Mouse (Mus musculus): Measurements from ENCODE around the gene Pla2g6. TPM values are rescaled to one million over a fixed set of nuclear protein-coding genes. Genes with fewer than 3 reads are reported as not detected.
A peak's percentile ranks its signal among the peaks of the same experiment; 100 is the strongest.

Pla2g6 gene
- polyA plus RNA-seq, 1 experiment from 2014 or later: 20.4 TPM

- H3K9me3 ChIP-seq (ENCODE audit: control insufficient read depth, low read length): no peaks in the 10 kb centered on the region
- H3K36me3 ChIP-seq (ENCODE audit: control insufficient read depth, insufficient read depth, low read length): no peaks in the 10 kb centered on the region
- H3K27me3 ChIP-seq (ENCODE audit: control insufficient read depth, insufficient read depth, low read length): no peaks in the 10 kb centered on the region
- H3K4me3 ChIP-seq (ENCODE audit: low read depth, low read length): no peak overlapping the region
- H3K4me1 ChIP-seq (replicated peaks; ENCODE audit: control insufficient read depth, insufficient read depth, low read length): no peaks in the 10 kb centered on the region
- WGBS: 83% methylated on average over 5 of the region's 5 CpGs
- no peak overlapping the region for H3K9ac ChIP-seq (ENCODE audit: low read depth, low read length)
- no peak overlapping the region for H3K4me2 ChIP-seq (replicated peaks; ENCODE audit: low read depth, low read length)
- no peak for ATAC-seq (ENCODE audit: low FRiP score)
- DNase-seq (ENCODE audit: low spot score): no peak
- H3K27ac ChIP-seq (ENCODE audit: low read depth, low read length): no peak overlapping the region
Measured at GRCm38 (mm10) chr15:79282434-79282833, 45.8 kb downstream of the Pla2g6 start.

GRCm38 (mm10) chr15:79281389-79281788 is 46.8 kb downstream of the Pla2g6 start:
- Histone ChIP-seq H3K27ac (ENCODE audit: low read depth, low read length) (no peak overlapping the region), H3K4me1 (replicated peaks; ENCODE audit: control insufficient read depth, insufficient read depth, low read length) (no peaks in the 10 kb centered on the region), H3K27me3 (ENCODE audit: control insufficient read depth, insufficient read depth, low read length) (no peaks in the 10 kb centered on the region), H3K36me3 (ENCODE audit: control insufficient read depth, insufficient read depth, low read length) (no peaks in the 10 kb centered on the region), H3K9ac (ENCODE audit: low read depth, low read length) (no peak overlapping the region), H3K4me3 (ENCODE audit: low read depth, low read length) (no peak overlapping the region), H3K4me2 (replicated peaks; ENCODE audit: low read depth, low read length) (no peak overlapping the region), H3K9me3 (ENCODE audit: control insufficient read depth, low read length) (no peaks in the 10 kb centered on the region)
- no peak for DNase-seq (ENCODE audit: low spot score)
- 95% methylated on average over 1 of the region's 1 CpGs for WGBS
- no peak for ATAC-seq (ENCODE audit: low FRiP score)

DNA sequence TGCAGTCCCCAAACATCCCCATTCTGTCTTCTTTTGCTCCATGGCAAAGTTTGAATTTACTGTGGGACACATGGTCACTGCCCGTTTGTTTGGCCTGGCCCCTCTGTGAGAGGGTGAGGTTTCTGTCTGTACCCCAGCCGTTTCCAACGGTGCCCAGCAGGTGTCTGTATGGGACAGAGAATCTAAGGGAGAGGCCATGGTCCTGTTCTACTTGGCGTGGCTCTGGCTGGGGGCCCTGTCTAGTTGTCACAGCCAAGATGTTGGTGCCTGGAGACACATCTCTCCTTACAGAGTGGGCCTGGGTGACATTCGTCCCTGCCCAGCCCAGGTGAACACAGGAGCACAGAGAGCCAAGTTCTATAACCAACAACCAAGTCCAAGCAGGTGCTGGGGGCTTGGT is 47.3 kb downstream of the Pla2g6 start:
- ATAC-seq (ENCODE audit: low FRiP score) (no peak), DNase-seq (ENCODE audit: low spot score) (no peak)
- no peak overlapping the region for H3K4me3 ChIP-seq (ENCODE audit: low read depth, low read length)
- H3K36me3 ChIP-seq (ENCODE audit: control insufficient read depth, insufficient read depth, low read length): no peaks in the 10 kb centered on the region
- 65% methylated on average over 5 of the region's 5 CpGs for WGBS
- H3K4me2 ChIP-seq (replicated peaks; ENCODE audit: low read depth, low read length): no peak overlapping the region
- H3K27me3 ChIP-seq (ENCODE audit: control insufficient read depth, insufficient read depth, low read length): no peaks in the 10 kb centered on the region
- no peak overlapping the region for H3K9ac ChIP-seq (ENCODE audit: low read depth, low read length)
- H3K27ac ChIP-seq (ENCODE audit: low read depth, low read length): no peak overlapping the region
- H3K4me1 ChIP-seq (replicated peaks; ENCODE audit: control insufficient read depth, insufficient read depth, low read length): no peaks in the 10 kb centered on the region
- no peaks in the 10 kb centered on the region for H3K9me3 ChIP-seq (ENCODE audit: control insufficient read depth, low read length)

DNA sequence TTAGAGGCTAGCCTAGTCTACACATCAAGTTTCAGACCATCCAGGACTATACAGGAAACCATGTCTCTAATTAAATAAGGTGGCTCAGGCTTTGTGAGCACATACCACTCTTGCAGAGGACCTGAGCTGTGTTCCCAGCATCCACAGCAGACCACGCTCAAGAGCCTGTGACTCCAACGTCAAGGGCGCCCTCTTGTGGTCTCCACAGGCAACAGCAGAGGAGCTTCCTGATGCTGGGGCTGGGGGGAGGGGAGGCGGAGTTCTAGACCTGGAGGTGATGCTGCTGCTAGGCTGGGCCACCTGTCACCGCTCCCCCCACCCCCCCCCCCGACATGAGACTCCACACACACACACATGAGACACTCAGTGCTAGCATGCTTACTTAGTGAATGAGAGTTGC is 48.0 kb downstream of the Pla2g6 start:
- no peaks in the 10 kb centered on the region for H3K4me1 ChIP-seq (replicated peaks; ENCODE audit: control insufficient read depth, insufficient read depth, low read length)
- H3K4me2 ChIP-seq (replicated peaks; ENCODE audit: low read depth, low read length): no peak overlapping the region
- H3K27me3 ChIP-seq (ENCODE audit: control insufficient read depth, insufficient read depth, low read length): no peaks in the 10 kb centered on the region
- 28% methylated on average over 6 of the region's 6 CpGs for WGBS
- no peaks in the 10 kb centered on the region for H3K9me3 ChIP-seq (ENCODE audit: control insufficient read depth, low read length)
- DNase-seq (ENCODE audit: low spot score): peak; percentile 53
- H3K27ac ChIP-seq (ENCODE audit: low read depth, low read length): no peak overlapping the region
- H3K9ac ChIP-seq (ENCODE audit: low read depth, low read length): no peak overlapping the region
- no peak for ATAC-seq (ENCODE audit: low FRiP score)
- no peak overlapping the region for H3K4me3 ChIP-seq (ENCODE audit: low read depth, low read length)
- H3K36me3 ChIP-seq (ENCODE audit: control insufficient read depth, insufficient read depth, low read length): no peaks in the 10 kb centered on the region

DNA sequence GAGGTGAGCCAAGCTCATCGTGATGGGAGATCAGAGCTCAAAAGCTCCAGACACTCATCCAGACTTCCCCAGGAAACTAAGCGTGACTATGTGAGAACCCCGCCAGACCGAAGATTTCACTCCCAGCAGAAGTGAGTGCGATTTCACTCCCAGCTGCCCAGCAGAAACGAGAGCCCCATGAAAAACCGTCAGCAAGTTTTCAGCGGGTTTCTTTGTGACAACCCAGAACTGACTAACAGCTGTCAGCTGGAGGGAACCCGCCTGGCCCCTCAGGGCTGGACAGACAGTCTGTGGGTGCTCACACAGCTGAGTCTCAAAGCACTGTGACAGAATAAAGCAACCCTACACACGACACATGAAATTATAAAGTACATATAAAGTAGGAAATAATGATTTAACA is 50.5 kb downstream of the Pla2g6 start:
- Histone ChIP-seq H3K9me3 (ENCODE audit: control insufficient read depth, low read length) (no peaks in the 10 kb centered on the region), H3K27me3 (ENCODE audit: control insufficient read depth, insufficient read depth, low read length) (no peaks in the 10 kb centered on the region), H3K4me1 (replicated peaks; ENCODE audit: control insufficient read depth, insufficient read depth, low read length) (no peaks in the 10 kb centered on the region), H3K4me2 (replicated peaks; ENCODE audit: low read depth, low read length) (no peak overlapping the region), H3K4me3 (ENCODE audit: low read depth, low read length) (no peak overlapping the region), H3K9ac (ENCODE audit: low read depth, low read length) (no peak overlapping the region), H3K36me3 (ENCODE audit: control insufficient read depth, insufficient read depth, low read length) (no peaks in the 10 kb centered on the region), H3K27ac (ENCODE audit: low read depth, low read length) (no peak overlapping the region)
- ATAC-seq (ENCODE audit: low FRiP score) (no peak), DNase-seq (ENCODE audit: low spot score) (no peak)
- 65% methylated on average over 10 of the region's 10 CpGs for whole genome bisulfite sequencing

- 57% methylated on average over 10 of the region's 10 CpGs for WGBS
- Histone ChIP-seq H3K4me3 (ENCODE audit: low read depth, low read length) (no peak overlapping the region), H3K4me1 (replicated peaks; ENCODE audit: control insufficient read depth, insufficient read depth, low read length) (no peaks in the 10 kb centered on the region), H3K9me3 (ENCODE audit: control insufficient read depth, low read length) (no peaks in the 10 kb centered on the region), H3K9ac (ENCODE audit: low read depth, low read length) (no peak overlapping the region), H3K27me3 (ENCODE audit: control insufficient read depth, insufficient read depth, low read length) (no peaks in the 10 kb centered on the region), H3K36me3 (ENCODE audit: control insufficient read depth, insufficient read depth, low read length) (no peaks in the 10 kb centered on the region), H3K4me2 (replicated peaks; ENCODE audit: low read depth, low read length) (no peak overlapping the region), H3K27ac (ENCODE audit: low read depth, low read length) (no peak overlapping the region)
- no peak for DNase-seq (ENCODE audit: low spot score)
- ATAC-seq (ENCODE audit: low FRiP score): no peak
Measured at GRCm38 (mm10) chr15:79273020-79273419, 55.2 kb downstream of the Pla2g6 start.

DNA sequence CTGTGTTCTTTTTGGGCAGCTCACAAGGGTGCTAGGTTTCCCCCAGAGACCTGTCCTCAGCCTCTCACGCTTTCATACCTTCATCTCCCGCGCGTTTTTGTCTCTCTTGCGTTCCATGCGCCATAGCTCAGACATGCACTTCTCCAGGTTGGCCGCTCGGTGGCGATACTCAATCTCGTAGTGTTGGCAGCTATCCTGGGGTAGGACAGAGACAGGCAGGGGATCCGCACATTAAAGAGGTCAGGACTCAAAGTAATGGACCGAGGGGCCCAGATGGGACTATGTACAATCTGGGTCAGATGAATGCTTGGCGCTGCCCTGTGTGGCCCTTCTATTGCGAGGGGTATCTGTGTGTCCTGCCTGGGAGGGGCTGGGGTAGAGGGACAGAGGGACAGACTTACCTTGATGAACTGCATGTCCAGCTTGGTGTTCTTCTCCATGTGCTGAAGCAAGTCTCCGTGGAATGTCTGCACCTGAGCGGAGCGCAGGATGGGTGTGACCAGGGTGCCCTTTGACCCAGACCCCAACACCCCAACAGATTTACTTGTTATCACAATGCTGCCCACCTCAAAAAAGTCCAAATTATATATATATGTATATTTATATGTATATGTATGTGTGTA is 57.0 kb downstream of the Pla2g6 start:
- DNase-seq (ENCODE audit: low spot score) (peak; percentile 78), ATAC-seq (ENCODE audit: low FRiP score) (peak; percentile 51; the same call in 1 of the 2 replicates)
- WGBS: 13% methylated on average over 17 of the region's 17 CpGs

DNA sequence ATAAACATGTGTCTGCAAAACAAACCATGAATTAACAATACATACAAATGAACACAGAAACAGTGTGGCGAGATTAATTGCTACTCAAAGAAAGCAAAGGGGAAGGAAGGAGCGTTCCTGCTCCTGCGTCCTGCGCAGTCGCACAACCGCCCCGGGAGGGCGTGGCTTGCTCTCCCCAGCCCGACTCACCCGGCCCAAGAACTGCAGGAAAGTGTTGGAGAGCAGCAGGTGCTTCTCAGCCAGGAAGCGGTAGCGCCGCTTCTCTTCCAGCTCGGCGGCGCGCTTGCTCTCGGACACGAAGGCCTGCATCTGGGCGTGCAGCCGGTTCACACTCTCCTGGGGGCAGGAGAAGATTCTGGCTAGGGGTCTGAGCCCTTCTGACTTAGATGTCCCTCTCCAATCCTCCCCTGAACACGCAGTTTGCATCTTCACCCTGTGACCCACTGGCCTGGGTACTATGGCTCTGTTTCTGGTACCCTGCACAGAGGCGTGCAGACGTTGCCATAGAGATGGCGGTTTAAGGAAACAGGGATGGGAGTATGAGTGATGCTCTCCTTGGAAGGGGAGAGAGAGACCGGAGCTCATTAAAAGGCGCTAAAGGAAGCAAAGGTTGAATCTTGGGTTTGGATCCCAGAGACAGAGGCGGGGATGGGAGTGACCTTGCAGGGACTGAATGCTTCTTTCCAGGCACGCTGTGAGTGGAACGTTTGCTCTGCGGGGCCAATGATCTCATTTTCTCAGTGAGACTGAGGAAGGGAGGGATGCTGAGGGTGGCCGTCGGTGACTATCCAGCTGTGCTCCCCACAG is 57.7 kb downstream of the Pla2g6 start:
- H3K36me3 ChIP-seq (ENCODE audit: control insufficient read depth, insufficient read depth, low read length): no peaks in the 10 kb centered on the region
- no peaks in the 10 kb centered on the region for H3K4me1 ChIP-seq (replicated peaks; ENCODE audit: control insufficient read depth, insufficient read depth, low read length)
- peak; percentile 70; the same call in 1 of the 2 replicates for ATAC-seq (ENCODE audit: low FRiP score)
- under 1% methylated on average over 33 of the region's 33 CpGs for whole genome bisulfite sequencing
- peak; percentile 77 for DNase-seq (ENCODE audit: low spot score)
- peak overlapping the region; percentile 48 for H3K4me2 ChIP-seq (replicated peaks; ENCODE audit: low read depth, low read length)
- H3K9ac ChIP-seq (ENCODE audit: low read depth, low read length): no peak overlapping the region
- H3K9me3 ChIP-seq (ENCODE audit: control insufficient read depth, low read length): no peaks in the 10 kb centered on the region
- H3K27me3 ChIP-seq (ENCODE audit: control insufficient read depth, insufficient read depth, low read length): 0 out of 2 replicates have a peak, but pooled peaks cover 2% of the 10 kb centered on the region
- H3K27ac ChIP-seq (ENCODE audit: low read depth, low read length): no peak overlapping the region
- peak overlapping the region; percentile 23 for H3K4me3 ChIP-seq (ENCODE audit: low read depth, low read length)

More for the DNA sequence above, 57.0 kb downstream of the Pla2g6 start:
- peak overlapping the region; percentile 48 for H3K4me2 ChIP-seq (replicated peaks; ENCODE audit: low read depth, low read length)
- H3K36me3 ChIP-seq (ENCODE audit: control insufficient read depth, insufficient read depth, low read length): no peaks in the 10 kb centered on the region
- no peak overlapping the region for H3K9ac ChIP-seq (ENCODE audit: low read depth, low read length)
- H3K4me1 ChIP-seq (replicated peaks; ENCODE audit: control insufficient read depth, insufficient read depth, low read length): no peaks in the 10 kb centered on the region
- peak overlapping the region; percentile 23 for H3K4me3 ChIP-seq (ENCODE audit: low read depth, low read length)
- no peaks in the 10 kb centered on the region for H3K9me3 ChIP-seq (ENCODE audit: control insufficient read depth, low read length)
- H3K27me3 ChIP-seq (ENCODE audit: control insufficient read depth, insufficient read depth, low read length): 0 out of 2 replicates have a peak, but pooled peaks cover 2% of the 10 kb centered on the region
- H3K27ac ChIP-seq (ENCODE audit: low read depth, low read length): no peak overlapping the region

GRCm38 (mm10) chr15:79268521-79268920 is 59.7 kb downstream of the Pla2g6 start:
- Histone ChIP-seq H3K4me1 (replicated peaks; ENCODE audit: control insufficient read depth, insufficient read depth, low read length) (no peaks in the 10 kb centered on the region), H3K36me3 (ENCODE audit: control insufficient read depth, insufficient read depth, low read length) (no peaks in the 10 kb centered on the region), H3K9ac (ENCODE audit: low read depth, low read length) (no peak overlapping the region), H3K27ac (ENCODE audit: low read depth, low read length) (no peak overlapping the region), H3K4me3 (ENCODE audit: low read depth, low read length) (no peak overlapping the region), H3K27me3 (ENCODE audit: control insufficient read depth, insufficient read depth, low read length) (peaks cover 2% of the 10 kb centered on the region; the same call in 1 of the 2 replicates), H3K9me3 (ENCODE audit: control insufficient read depth, low read length) (no peaks in the 10 kb centered on the region), H3K4me2 (replicated peaks; ENCODE audit: low read depth, low read length) (no peak overlapping the region)
- ATAC-seq (ENCODE audit: low FRiP score): no peak
- WGBS: 10% methylated on average over 1 of the region's 1 CpGs
- no peak for DNase-seq (ENCODE audit: low spot score)

Data from hindbrain, embryonic 11.5 days (tissue).